Mouse (Mus musculus): Measurements from ENCODE around the gene Tmpo.
"Not testable (repeated sequence)": the region's sequence is repeated elsewhere in the genome, so short reads cannot be mapped to it uniquely, and the experiment has no call there.

Gene Tmpo

DNA sequence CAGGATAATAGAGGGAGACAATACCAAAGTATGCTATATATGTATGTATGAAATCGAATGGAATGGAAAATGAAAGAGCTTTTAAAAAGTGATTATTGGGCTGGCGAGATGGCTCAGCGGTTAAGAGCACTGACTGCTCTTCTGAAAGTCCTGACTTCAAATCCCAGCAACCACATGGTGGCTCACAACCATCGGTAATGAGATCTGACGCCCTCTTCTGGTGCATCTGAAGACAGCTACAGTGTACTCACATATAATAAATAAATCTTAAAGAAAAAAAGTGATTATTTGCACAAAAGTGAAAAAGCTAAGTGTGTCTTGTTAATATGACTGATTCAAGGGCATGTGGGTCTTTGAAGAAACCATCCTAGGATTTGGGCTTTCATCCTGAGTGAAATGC, 3.8 kb upstream of the Tmpo start:
- not testable (repeated sequence) for DNase-seq

- DNase-seq: peak; percentile 42 to 64
These were observed 2.2 kb upstream of the Tmpo start for GRCm38 (mm10) chr10:91183316-91183715.

DNA sequence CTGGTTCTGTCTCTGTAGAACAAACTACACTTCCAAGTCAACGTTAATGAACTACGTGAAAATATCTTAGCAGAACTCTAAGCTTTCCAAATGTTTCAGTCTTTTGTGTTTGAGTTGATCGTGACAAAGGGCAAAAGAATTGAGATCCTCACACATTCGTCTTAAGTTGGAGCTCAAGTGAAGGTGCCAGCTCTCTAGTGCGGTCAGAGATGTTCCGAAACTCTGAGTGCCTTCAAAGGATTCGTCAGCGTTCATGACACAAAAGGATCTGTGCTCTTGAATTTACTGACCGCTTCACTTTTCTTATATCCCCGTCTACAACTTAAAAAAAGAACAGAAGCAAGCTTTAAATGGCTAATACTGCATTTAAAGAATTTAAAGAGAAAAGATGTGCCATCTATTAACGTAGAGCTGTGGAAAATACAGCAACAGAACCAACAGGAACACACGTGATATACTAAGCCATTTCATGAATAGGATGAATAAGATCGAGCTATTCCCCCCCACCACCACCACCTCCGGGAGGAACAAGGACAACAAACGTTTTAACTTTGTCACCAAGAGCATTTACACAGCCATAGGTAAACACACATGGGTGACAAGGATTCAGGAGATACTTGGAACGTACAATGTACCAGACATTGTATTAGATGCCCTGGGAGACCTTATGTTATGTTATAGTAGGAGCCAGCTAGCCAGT, 1.3 kb upstream of the Tmpo start:
- DNase-seq: peak; percentile 8 to 38

GRCm38 (mm10) chr10:91181461-91182288, 560 bp upstream of the Tmpo start:
- peak; percentile 99 to 100 for DNase-seq

- no peak for DNase-seq
These were observed 814 bp downstream of the Tmpo start for GRCm38 (mm10) chr10:91180301-91180700.

DNA sequence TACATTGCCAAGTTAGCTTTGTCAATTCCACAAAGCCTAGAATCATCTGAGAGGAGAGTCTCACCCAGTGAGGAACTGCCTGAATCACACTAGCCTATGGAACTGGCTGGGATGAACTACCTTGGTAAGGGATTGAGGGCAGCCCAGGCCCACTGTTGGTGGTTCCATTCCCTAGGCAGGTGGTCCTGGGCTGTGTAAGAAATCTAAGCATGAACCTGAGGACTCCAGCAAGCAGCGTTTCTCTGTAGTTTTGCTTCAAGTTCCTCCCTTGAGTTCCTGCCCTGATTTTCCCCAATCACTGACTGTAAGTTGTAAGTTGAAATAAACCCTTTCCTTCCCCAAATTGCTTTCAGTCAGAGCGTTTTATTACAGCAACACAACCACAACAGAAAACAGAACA, 1.3 kb downstream of the Tmpo start:
- no peak for DNase-seq

GRCm38 (mm10) chr10:91177201-91177600, 3.9 kb downstream of the Tmpo start:
- DNase-seq: no peak

GRCm38 (mm10) chr10:91172329-91173100, 8.6 kb downstream of the Tmpo start:
- DNase-seq: no peak

DNA sequence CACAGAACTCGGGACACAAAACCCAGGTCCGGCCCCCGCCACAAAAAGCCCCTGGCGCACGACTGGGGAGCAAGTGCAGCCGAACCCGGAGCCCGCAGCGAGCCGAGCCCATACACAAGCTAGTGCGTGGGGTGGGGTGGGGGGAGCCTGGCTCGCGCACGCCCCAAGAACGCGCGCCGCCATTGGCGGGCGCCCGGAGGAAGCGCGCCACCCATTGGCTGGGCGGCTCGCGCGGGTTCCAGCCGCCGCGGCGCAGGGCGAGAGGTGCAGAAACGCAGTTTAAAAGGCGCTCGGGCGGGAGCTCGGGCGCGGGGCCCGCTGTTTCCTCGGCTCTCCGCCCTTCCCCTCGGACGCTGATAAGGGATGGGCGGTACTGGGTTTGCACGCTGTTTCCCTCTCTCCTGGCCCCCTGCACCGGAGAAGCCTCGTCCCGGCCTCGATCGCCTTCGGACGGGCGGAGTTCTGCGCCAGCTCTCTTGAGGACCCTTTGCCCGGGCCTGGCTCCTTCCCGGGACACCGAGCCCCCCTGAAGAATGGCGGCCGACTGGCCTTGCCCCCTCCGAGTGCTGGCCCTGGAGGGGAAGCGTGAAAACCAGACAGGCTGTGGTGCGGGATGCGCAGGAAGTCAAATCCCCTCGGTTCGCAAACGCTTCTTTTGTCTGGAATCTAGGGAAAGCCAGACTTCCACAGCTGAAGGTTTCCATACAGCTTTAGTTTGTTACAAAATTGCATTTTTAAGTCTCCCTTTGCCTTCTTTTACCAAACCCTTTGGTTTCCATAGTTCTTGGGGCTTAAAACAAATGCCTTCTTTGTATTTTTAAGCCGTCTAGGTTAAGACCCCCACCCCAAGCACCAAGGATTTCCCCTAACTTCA, 9.4 kb downstream of the Tmpo start:
- DNase-seq: peak; percentile 93 to 94

DNA sequence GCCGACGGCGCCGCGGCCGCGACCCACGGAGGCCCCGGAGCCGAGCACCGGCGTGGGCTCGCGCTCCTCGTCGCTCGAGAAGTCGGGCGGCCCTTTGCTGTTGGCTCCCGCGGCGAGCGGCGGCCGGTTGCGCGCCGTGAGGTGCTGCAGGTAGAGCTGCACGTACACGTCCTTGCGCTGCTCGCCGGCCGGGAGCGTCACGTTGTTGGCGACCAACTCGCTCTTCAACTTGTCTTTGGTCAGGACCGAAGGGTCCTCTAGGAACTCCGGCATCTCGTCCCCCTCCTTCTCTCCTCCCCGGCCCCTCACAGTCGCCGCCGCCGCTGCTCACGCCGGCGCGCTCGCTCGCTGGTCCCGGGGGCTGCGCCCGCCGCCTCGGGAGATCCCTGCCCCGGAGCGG, 10.1 kb downstream of the Tmpo start:
- peak in 1 of 2 experiments; percentile 58 for DNase-seq

GRCm38 (mm10) chr10:91170143-91170941, 10.8 kb downstream of the Tmpo start:
- peak; percentile 85 to 86 for DNase-seq

- no peak for DNase-seq
These were observed 11.6 kb downstream of the Tmpo start for GRCm38 (mm10) chr10:91169414-91170065.

DNA sequence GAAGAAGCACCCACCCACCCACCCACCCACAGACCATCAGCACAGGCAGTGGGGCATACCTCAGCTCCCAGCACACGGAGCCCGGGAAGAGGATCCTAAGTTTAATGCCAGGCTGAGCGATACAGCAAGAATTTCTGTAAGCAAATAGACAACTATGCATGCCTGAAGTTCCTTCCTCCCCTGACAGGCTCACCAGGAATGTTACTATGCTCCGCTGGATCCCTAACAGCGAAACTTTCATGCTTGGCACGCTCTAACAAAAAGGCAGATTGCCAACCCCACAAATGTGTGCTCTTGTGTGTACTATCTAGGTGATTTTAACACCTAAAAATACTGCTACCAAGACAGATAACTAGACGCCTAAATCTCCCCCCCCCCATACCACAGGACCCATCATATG, 13.8 kb downstream of the Tmpo start:
- no peak for DNase-seq

- DNase-seq: peak; percentile 49 to 60
These were observed 14.2 kb downstream of the Tmpo start for GRCm38 (mm10) chr10:91166890-91167289.

DNA sequence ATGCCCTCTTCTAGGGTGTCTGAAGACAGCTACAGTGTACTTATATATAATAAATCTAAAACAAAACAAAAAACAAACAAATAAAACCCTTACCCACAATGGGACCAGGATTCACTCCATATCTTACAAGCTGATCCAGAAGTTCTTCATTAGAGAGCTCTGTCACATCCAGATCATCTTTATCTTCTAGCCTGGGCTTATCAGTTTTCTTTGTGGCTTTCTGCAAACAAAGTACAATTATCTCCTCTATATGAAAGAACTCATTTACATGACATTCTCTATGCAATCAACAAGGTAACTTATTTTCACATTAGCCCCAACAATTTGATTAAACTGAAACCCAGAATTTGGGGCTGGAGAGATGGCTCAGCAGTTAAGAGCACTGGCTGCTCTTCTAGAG, 15.3 kb downstream of the Tmpo start:
- DNase-seq: no peak

DNA sequence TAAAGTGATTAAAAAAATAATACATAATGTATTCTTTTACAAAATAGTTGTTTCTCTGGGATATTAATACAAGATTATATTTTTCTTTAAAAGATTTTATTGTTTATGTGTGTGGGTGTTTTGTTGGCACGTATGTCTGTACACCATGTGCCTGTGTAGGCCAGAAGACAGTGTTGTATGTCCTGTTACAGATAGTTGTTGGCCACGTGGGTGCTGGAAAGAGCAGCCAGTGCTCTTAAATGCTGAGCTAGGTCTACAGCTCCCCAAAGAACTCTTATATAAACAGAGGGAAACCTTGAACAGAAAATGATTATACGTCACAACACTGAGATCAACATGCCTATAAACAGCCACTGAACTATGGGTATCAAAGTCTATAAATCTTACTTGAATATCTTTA, 16.6 kb downstream of the Tmpo start:
- DNase-seq: no peak

DNA sequence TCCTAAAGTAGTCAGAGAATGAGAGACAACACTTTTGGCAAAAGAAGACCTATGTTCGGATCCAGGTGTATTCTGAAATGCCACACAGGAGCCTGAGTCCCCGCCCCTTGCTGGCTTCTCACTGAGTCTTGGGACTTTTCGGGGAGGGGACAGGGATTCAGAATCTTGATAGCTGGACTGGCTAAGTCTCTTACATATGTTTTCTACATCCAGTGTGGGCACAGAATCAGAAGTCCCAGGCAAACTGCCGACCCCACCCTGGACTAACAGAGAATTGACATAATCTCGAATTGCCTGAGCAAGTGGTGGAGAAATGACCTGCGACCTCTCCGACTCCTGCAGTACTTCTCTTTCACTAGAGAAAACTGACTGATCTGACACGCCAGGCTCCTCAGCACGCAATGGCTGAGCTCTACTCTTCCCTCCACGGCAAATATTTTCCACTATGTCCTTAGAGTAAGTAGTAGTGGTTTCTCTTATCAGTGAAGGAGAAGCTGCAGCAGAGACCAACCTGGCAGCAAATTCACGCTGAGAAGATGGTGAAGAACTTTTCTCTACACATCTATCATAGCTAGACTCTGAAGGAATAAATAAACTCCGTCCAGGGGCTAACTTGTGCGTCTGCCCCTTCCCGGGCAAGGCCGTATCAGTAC, 18.5 kb downstream of the Tmpo start:
- DNase-seq: no peak

DNA sequence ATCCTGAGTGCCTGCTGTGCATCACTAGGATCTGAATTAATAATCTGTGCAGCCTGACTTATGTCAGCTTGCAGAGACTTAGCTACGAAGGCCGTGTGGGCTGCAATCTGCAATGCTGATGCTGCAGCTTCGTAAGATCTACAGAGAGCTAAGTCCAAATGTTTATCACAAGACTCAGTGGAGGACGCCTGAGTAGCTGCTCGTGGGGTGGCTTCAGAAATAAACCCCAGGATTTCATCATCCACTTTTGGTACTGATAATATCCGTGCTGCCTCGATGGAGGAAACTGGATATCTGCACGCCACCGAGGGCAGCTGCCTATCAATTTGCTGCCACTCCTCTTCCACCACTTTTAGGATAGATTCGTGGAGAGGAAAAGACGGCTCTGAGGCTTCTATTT, 19.0 kb downstream of the Tmpo start:
- DNase-seq: no peak

GRCm38 (mm10) chr10:91161006-91161405, 20.1 kb downstream of the Tmpo start:
- DNase-seq: no peak

DNA sequence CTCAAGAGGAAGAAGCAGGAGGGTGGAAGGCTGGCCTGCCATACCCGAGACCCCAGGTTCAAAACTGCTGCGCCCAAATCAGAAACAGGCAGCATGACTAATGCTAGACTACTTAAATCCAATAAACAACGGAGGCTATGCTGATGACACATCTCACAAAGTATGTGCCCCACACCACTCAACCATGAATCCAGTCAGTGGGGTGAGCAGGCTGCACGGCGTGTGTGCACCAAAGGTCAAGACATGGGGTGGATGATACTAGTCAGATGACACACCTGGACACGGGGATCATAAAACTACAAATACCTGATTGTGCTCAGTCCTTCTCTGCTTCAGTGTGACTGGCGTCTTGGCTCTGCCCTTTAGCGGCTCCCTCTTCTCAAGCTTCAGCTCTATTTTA, 22.7 kb downstream of the Tmpo start:
- no peak for DNase-seq

GRCm38 (mm10) chr10:91156338-91156737, 24.8 kb downstream of the Tmpo start:
- DNase-seq: no peak
